Mouse (Mus musculus) heart, postnatal 36 days (tissue): ENCODE results near the gene Pole2. TPM values are rescaled to one million over a fixed set of nuclear protein-coding genes. Genes with fewer than 3 reads are reported as not detected.

ENCODE experiments used
- DNase-seq, 2 experiments: peaks; one replicate each; pipeline ENCODE4 v3.0.0; 2021 to 2022
- intact Hi-C: fragments of 180-260 bp; cut with DNase I; formaldehyde crosslinking; loops from one replicate; pipeline ENCODE4 v1.15.1; 2025
- total RNA-seq, 2 experiments: library from RNA; stranded (reverse); gene quantifications; 2 replicates each; pipeline ENCODE4 v1.2.3; 2021

The Pole2 gene
- under 1 TPM; 0.64 to 0.98 TPM for total RNA-seq

- intact Hi-C loops: loop anchor here (5.0 kb wide), 1 partner anchor 69 kb away; the partner anchor contains the start of gene Klhdc2
- DNase-seq: peak; percentile 93 to 94
Observed at GRCm38 (mm10) chr12:69227776-69228466, at the start of gene Pole2. Gene Pole2, minus strand, starts transcription at chr12:69228195.

- DNase-seq: no peak
- intact Hi-C loops: no loop called here
Observed at GRCm38 (mm10) chr12:69268956-69269355, 41.0 kb upstream of the Pole2 start.

GRCm38 (mm10) chr12:69267956-69268632 is 40.1 kb upstream of the Pole2 start:
- intact Hi-C loops: no loop called here
- no peak for DNase-seq

GRCm38 (mm10) chr12:69265031-69265430 is 37.0 kb upstream of the Pole2 start:
- DNase-seq: no peak
- intact Hi-C loops: no loop called here

GRCm38 (mm10) chr12:69262251-69262650 is 34.3 kb upstream of the Pole2 start:
- intact Hi-C loops: no loop called here
- no peak for DNase-seq

GRCm38 (mm10) chr12:69257836-69258235 is 29.8 kb upstream of the Pole2 start:
- no peak for DNase-seq
- intact Hi-C loops: no loop called here

GRCm38 (mm10) chr12:69253806-69254205 is 25.8 kb upstream of the Pole2 start:
- intact Hi-C loops: no loop called here
- no peak for DNase-seq

- no peak for DNase-seq
- intact Hi-C loops: no loop called here
Observed at GRCm38 (mm10) chr12:69250756-69251155, 22.8 kb upstream of the Pole2 start.

GRCm38 (mm10) chr12:69249766-69250165 is 21.8 kb upstream of the Pole2 start:
- intact Hi-C loops: no loop called here
- no peak for DNase-seq

GRCm38 (mm10) chr12:69241771-69242431 is 13.9 kb upstream of the Pole2 start:
- peak; percentile 78 to 83 for DNase-seq
- intact Hi-C loops: loop anchor here (2.0 kb wide), 2 partner anchors 43 to 55 kb away; partner anchors contain the start of genes Dnaaf2 and Klhdc2

- intact Hi-C loops: loop anchor here (2.0 kb wide), 2 partner anchors 43 to 55 kb away; partner anchors contain the start of genes Dnaaf2 and Klhdc2
- DNase-seq: no peak
Observed at GRCm38 (mm10) chr12:69241405-69241770, 13.4 kb upstream of the Pole2 start.

GRCm38 (mm10) chr12:69240876-69241275 is 12.9 kb upstream of the Pole2 start, which contains the start of gene Klhdc1:
Gene Klhdc1, plus strand, starts transcription at chr12:69241176.
- intact Hi-C loops: loop anchor here (2.0 kb wide), 2 partner anchors 42 to 56 kb away; partner anchors contain the start of genes Dnaaf2 and Klhdc2

GRCm38 (mm10) chr12:69238284-69238683 is 10.3 kb upstream of the Pole2 start:
- intact Hi-C loops: no loop called here
- no peak for DNase-seq

More at GRCm38 (mm10) chr12:69240876-69241275, 12.9 kb upstream of the Pole2 start, which contains the start of gene Klhdc1:
- DNase-seq: no peak

GRCm38 (mm10) chr12:69235782-69236181 is 7.8 kb upstream of the Pole2 start:
- no peak for DNase-seq
- intact Hi-C loops: no loop called here

GRCm38 (mm10) chr12:69229251-69229650 is 1.3 kb upstream of the Pole2 start:
- DNase-seq: no peak
- intact Hi-C loops: loop anchor here (5.0 kb wide), 1 partner anchor 68 kb away; the partner anchor contains the start of gene Klhdc2

GRCm38 (mm10) chr12:69220613-69221277 is 7.2 kb downstream of the Pole2 start:
- intact Hi-C loops: no loop called here
- no peak for DNase-seq

GRCm38 (mm10) chr12:69216587-69216986 is 11.4 kb downstream of the Pole2 start:
- intact Hi-C loops: no loop called here
- no peak for DNase-seq

- intact Hi-C loops: no loop called here
Observed at GRCm38 (mm10) chr12:69215000-69215785, 12.8 kb downstream of the Pole2 start.

GRCm38 (mm10) chr12:69214393-69214792 is 13.6 kb downstream of the Pole2 start:
- no peak for DNase-seq
- intact Hi-C loops: no loop called here

More at GRCm38 (mm10) chr12:69215000-69215785, 12.8 kb downstream of the Pole2 start:
- peak; percentile 63 to 73 for DNase-seq
